Mouse (Mus musculus) liver, postnatal 0 days (tissue): Measurements from ENCODE around the gene Chst1. TPM values are rescaled to one million over a fixed set of nuclear protein-coding genes. Genes with fewer than 3 reads are reported as not detected.
A peak's percentile ranks its signal among the peaks of the same experiment; 100 is the strongest.

Experiments
- ATAC-seq: fragments of 200-750 bp; cut with Nextera tagmentation; 2 replicates; pipeline ENCODE4 v1.8.0; 2017; ENCODE audit warnings: mild to moderate bottlenecking, moderate library complexity
- DNase-seq: peaks from one replicate; pipeline ENCODE4 v3.0.0-alpha.2; 2016
- H3K27ac ChIP-seq: fragments of 300-500 bp; sonication (generic); 2 replicates; pipeline ENCODE4 v1.5.1; 2014; ENCODE audit warnings: antibody characterized with exemption, moderate library complexity, mild to moderate bottlenecking, low read depth
- H3K27me3 ChIP-seq: fragments of 300-500 bp; sonication (generic); 2 replicates; pipeline ENCODE4 v1.6.1; 2014; ENCODE audit warnings: low read length, control low read depth, mixed read lengths; ENCODE audit not compliant: insufficient read depth
- H3K36me3 ChIP-seq: fragments of 300-500 bp; sonication (generic); replicated peaks from 2 replicates; pipeline ENCODE4 v1.6.1; 2014; ENCODE audit warnings: mild to moderate bottlenecking, control low read depth, low read length, moderate library complexity, mixed read lengths; ENCODE audit not compliant: insufficient read depth
- H3K4me1 ChIP-seq: fragments of 300-500 bp; sonication (generic); 2 replicates; pipeline ENCODE4 v1.6.1; 2014; ENCODE audit warnings: antibody characterized with exemption, mild to moderate bottlenecking, control low read depth; ENCODE audit not compliant: insufficient read depth
- H3K4me2 ChIP-seq: fragments of 300-500 bp; sonication (generic); 2 replicates; pipeline ENCODE4 v1.6.1; 2014; ENCODE audit warnings: low read depth, mild to moderate bottlenecking, low read length, moderate library complexity, mixed read lengths
- H3K4me3 ChIP-seq: fragments of 300-500 bp; sonication (generic); 2 replicates; pipeline ENCODE4 v1.5.1; 2014; ENCODE audit warnings: low read depth, low read length
- H3K9ac ChIP-seq: fragments of 300-500 bp; sonication (generic); replicated peaks from 2 replicates; pipeline ENCODE4 v1.6.1; 2014; ENCODE audit warnings: mild to moderate bottlenecking, moderate library complexity
- H3K9me3 ChIP-seq: fragments of 300-500 bp; sonication (generic); 2 replicates; pipeline ENCODE4 v1.6.1; 2016; ENCODE audit warnings: mild to moderate bottlenecking, control low read depth, low read length, mixed read lengths
- CTCF ChIP-seq: sonication (generic); IDR thresholded peaks from 2 replicates; pipeline ENCODE4 v1.5.1; 2016; ENCODE audit warnings: antibody characterized with exemption, low read depth
- EP300 ChIP-seq: IDR thresholded peaks from 2 replicates; pipeline ENCODE4 v1.6.1; 2016; ENCODE audit warnings: antibody characterized with exemption, low read depth, mild to moderate bottlenecking
- WGBS: fragments of 180-500 bp; shearing (Covaris S2); extraction: QIAGEN DNeasy Blood & Tissue Kit; methylation state at CpG from one replicate; pipeline ENCODE4 v1.1.7; 2014; ENCODE audit not compliant: insufficient replicate concordance; 5-methylcytosine and 5-hydroxymethylcytosine counted together
- polyA plus RNA-seq: library from polyadenylated mRNA; unstranded; fragments of >200 nt; fragmentation: Nextera tagmentation; extraction: Ambion mirVana; gene quantifications from 2 replicates; pipeline ENCODE4 v1.2.1, GENCODE M21; 2015

Chst1 gene
- polyA plus RNA-seq, 1 experiment from 2014 or later = 0.06 TPM

- WGBS = 48% methylated on average over 16 of the region's 16 CpGs
- H3K4me2 ChIP-seq = no peak overlapping the region
- no peaks in the 10 kb centered on the region for H3K27me3 ChIP-seq
- H3K9me3 ChIP-seq = no peaks in the 10 kb centered on the region
- no peaks in the 10 kb centered on the region for H3K36me3 ChIP-seq
- H3K9ac ChIP-seq = no peak overlapping the region
- H3K4me1 ChIP-seq = no peaks in the 10 kb centered on the region
- H3K27ac ChIP-seq = no peak overlapping the region
- no peak for TF ChIP-seq EP300
- no peak overlapping the region for H3K4me3 ChIP-seq
- ATAC-seq (peak; percentile 44; the same call in 1 of the 2 replicates), DNase-seq (no peak)
Measured at GRCm38 (mm10) chr2:92617077-92617756, 17.7 kb downstream of the Chst1 start.

- 34% methylated on average over 6 of the region's 6 CpGs for WGBS
Measured at GRCm38 (mm10) chr2:92618016-92618415, 18.5 kb downstream of the Chst1 start.

GRCm38 (mm10) chr2:92627633-92628032 lies 28.1 kb downstream of the Chst1 start:
- ATAC-seq = no peak
- H3K4me1 ChIP-seq = no peaks in the 10 kb centered on the region
- no peak overlapping the region for H3K27ac ChIP-seq
- no peak for DNase-seq
- H3K27me3 ChIP-seq = no peaks in the 10 kb centered on the region
- WGBS = 64% methylated on average over 2 of the region's 2 CpGs
- TF ChIP-seq CTCF (no peak), EP300 (no peak)
- H3K4me2 ChIP-seq = no peak overlapping the region
- no peaks in the 10 kb centered on the region for H3K9me3 ChIP-seq
- no peak overlapping the region for H3K9ac ChIP-seq
- no peaks in the 10 kb centered on the region for H3K36me3 ChIP-seq
- H3K4me3 ChIP-seq = no peak overlapping the region

More at GRCm38 (mm10) chr2:92618016-92618415, 18.5 kb downstream of the Chst1 start:
- DNase-seq (no peak), ATAC-seq (no peak)
- TF ChIP-seq CTCF (no peak), EP300 (no peak)
- H3K27ac ChIP-seq = no peak overlapping the region
- H3K27me3 ChIP-seq = no peaks in the 10 kb centered on the region
- no peaks in the 10 kb centered on the region for H3K36me3 ChIP-seq
- H3K4me3 ChIP-seq = no peak overlapping the region
- H3K4me1 ChIP-seq = no peaks in the 10 kb centered on the region
- no peaks in the 10 kb centered on the region for H3K9me3 ChIP-seq
- H3K9ac ChIP-seq = no peak overlapping the region
- H3K4me2 ChIP-seq = no peak overlapping the region

- H3K4me3 ChIP-seq = no peak overlapping the region
- H3K9me3 ChIP-seq = no peaks in the 10 kb centered on the region
- H3K36me3 ChIP-seq = no peaks in the 10 kb centered on the region
- WGBS = 86% methylated on average over 11 of the region's 11 CpGs
- H3K27me3 ChIP-seq = no peaks in the 10 kb centered on the region
- no peak for DNase-seq
- no peak overlapping the region for H3K9ac ChIP-seq
- TF ChIP-seq CTCF = no peak
- TF ChIP-seq EP300 = no peak
- ATAC-seq = no peak
- no peak overlapping the region for H3K27ac ChIP-seq
- H3K4me1 ChIP-seq = no peaks in the 10 kb centered on the region
- H3K4me2 ChIP-seq = no peak overlapping the region
Measured at GRCm38 (mm10) chr2:92630799-92631198, 31.3 kb downstream of the Chst1 start.

- DNase-seq = no peak
- Histone ChIP-seq H3K36me3 (no peaks in the 10 kb centered on the region), H3K4me2 (no peak overlapping the region), H3K9me3 (no peaks in the 10 kb centered on the region), H3K27ac (no peak overlapping the region), H3K4me1 (no peaks in the 10 kb centered on the region), H3K4me3 (no peak overlapping the region), H3K9ac (no peak overlapping the region), H3K27me3 (no peaks in the 10 kb centered on the region)
- WGBS = 55% methylated on average over 1 of the region's 1 CpGs
- ATAC-seq = no peak
- no peak for TF ChIP-seq CTCF
- TF ChIP-seq EP300 = no peak
Measured at GRCm38 (mm10) chr2:92632027-92632426, 32.5 kb downstream of the Chst1 start.

- WGBS = 8% methylated on average over 8 of the region's 8 CpGs
- no peaks in the 10 kb centered on the region for H3K9me3 ChIP-seq
Measured at GRCm38 (mm10) chr2:92640555-92640954, 41.0 kb downstream of the Chst1 start.

More at GRCm38 (mm10) chr2:92640555-92640954, 41.0 kb downstream of the Chst1 start:
- DNase-seq (peak; percentile 38), ATAC-seq (peak; percentile 25; the same call in 1 of the 2 replicates)
- TF ChIP-seq EP300 (no peak), CTCF (no peak)
- Histone ChIP-seq H3K4me2 (no peak overlapping the region; the same call in 1 of the 2 replicates), H3K4me3 (no peak overlapping the region), H3K27me3 (no peaks in the 10 kb centered on the region), H3K27ac (no peak overlapping the region), H3K9ac (no peak overlapping the region), H3K36me3 (no peaks in the 10 kb centered on the region), H3K4me1 (no peaks in the 10 kb centered on the region)
